Mouse (Mus musculus) kidney, adult 2 months (tissue): ENCODE data around the gene Tpp2. TPM values are rescaled to one million over a fixed set of nuclear protein-coding genes. Genes with fewer than 3 reads are reported as not detected.
A peak's percentile ranks its signal among the peaks of the same experiment; 100 is the strongest.

ENCODE experiments used
- DNase-seq: peaks from one replicate; pipeline ENCODE4 v3.0.0; 2021
- H3K27ac ChIP-seq: fragments of 200-500 bp; 2 replicates; pipeline ENCODE4 v1.5.1; 2012; ENCODE audit warnings: low read depth, low read length, control low read depth, inconsistent platforms; ENCODE audit not compliant: insufficient read depth
- H3K27me3 ChIP-seq: fragments of 200-500 bp; replicated peaks from 2 replicates; pipeline ENCODE4 v1.6.1; 2012; ENCODE audit warnings: mild to moderate bottlenecking, moderate library complexity, low read length, inconsistent platforms; ENCODE audit not compliant: control insufficient read depth, insufficient read depth
- H3K36me3 ChIP-seq: fragments of 200-500 bp; 2 replicates; pipeline ENCODE4 v1.6.1; 2012; ENCODE audit warnings: mild to moderate bottlenecking, moderate library complexity, low read length, inconsistent platforms; ENCODE audit not compliant: control insufficient read depth, insufficient read depth
- H3K4me1 ChIP-seq: fragments of 200-500 bp; 2 replicates; pipeline ENCODE4 v1.6.1; 2011; ENCODE audit warnings: low read length; ENCODE audit not compliant: control insufficient read depth, insufficient read depth
- H3K4me3 ChIP-seq: fragments of 200-500 bp; 2 replicates; pipeline ENCODE4 v1.5.1; 2011; ENCODE audit warnings: mild to moderate bottlenecking, low read depth, low read length, control low read depth; ENCODE audit not compliant: insufficient read depth
- CTCF ChIP-seq: fragments of 200-500 bp; conservative IDR thresholded peaks from 2 replicates; pipeline ENCODE4 v1.5.1; 2011; ENCODE audit warnings: low read depth, mild to moderate bottlenecking, control low read depth, low read length, moderate library complexity, mixed read lengths; ENCODE audit not compliant: insufficient read depth, insufficient read length
- POLR2A ChIP-seq: fragments of 200-500 bp; IDR thresholded peaks from one replicate; pipeline ENCODE4 v1.6.1; 2011; ENCODE audit warnings: low read depth, low read length, control low read depth
- WGBS: fragments of 180-500 bp; shearing (Covaris S2); methylation state at CpG from one replicate; pipeline ENCODE4 v1.1.7; 2018; 5-methylcytosine and 5-hydroxymethylcytosine counted together
- polyA plus RNA-seq: library from polyadenylated mRNA; depleted of rRNA; stranded (reverse); fragments of >200 nt; gene quantifications from 2 replicates; pipeline ENCODE4 v1.2.3, GENCODE M21; 2012

Tpp2 gene
- polyA plus RNA-seq, 1 experiment: 6.5 TPM

DNA sequence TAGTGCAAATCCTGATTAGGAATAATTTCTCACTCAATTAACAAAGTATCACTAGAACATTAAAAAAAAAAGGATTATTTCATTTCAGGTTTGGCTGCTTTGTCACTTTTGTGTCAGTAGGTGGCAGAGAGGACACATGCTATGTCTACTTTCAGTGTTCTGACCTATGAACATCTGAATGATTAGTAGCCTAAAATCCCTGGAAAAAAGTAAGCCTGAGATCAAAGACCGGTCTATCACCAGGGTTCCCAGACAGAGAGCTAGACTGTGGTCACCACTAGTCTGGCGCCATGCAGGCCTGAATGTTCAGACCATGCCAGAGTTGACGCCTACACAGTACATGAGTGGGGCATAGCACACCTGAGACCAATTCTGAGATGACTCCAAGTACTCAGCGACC lies 30.6 kb upstream of the Tpp2 start:
- H3K27me3 ChIP-seq: no peaks in the 10 kb centered on the region
- 0 out of 2 replicates have a peak, but pooled peaks cover 2% of the 10 kb centered on the region for H3K4me1 ChIP-seq
- no peak overlapping the region for H3K4me3 ChIP-seq
- 64% methylated on average over 4 of the region's 4 CpGs for WGBS
- H3K27ac ChIP-seq: no peak overlapping the region
- TF ChIP-seq POLR2A (no peak), CTCF (peak; percentile 32)
- peak; percentile 35 for DNase-seq
- no peaks in the 10 kb centered on the region for H3K36me3 ChIP-seq

- WGBS: 75% methylated on average over 2 of the region's 2 CpGs
- Histone ChIP-seq H3K27ac (no peak overlapping the region), H3K4me3 (no peak overlapping the region), H3K4me1 (no peaks in the 10 kb centered on the region), H3K36me3 (no peaks in the 10 kb centered on the region), H3K27me3 (no peaks in the 10 kb centered on the region)
- no peak for DNase-seq
- TF ChIP-seq CTCF (no peak), POLR2A (no peak)
These were observed 18.0 kb upstream of the Tpp2 start for GRCm38 (mm10) chr1:43915428-43915827.

- TF ChIP-seq CTCF (no peak), POLR2A (no peak)
- Histone ChIP-seq H3K27ac (no peak overlapping the region), H3K36me3 (no peaks in the 10 kb centered on the region), H3K4me1 (no peaks in the 10 kb centered on the region), H3K4me3 (no peak overlapping the region), H3K27me3 (no peaks in the 10 kb centered on the region)
- DNase-seq: no peak
- 61% methylated on average over 2 of the region's 2 CpGs for WGBS
These were observed 16.6 kb upstream of the Tpp2 start for GRCm38 (mm10) chr1:43916854-43917253.

DNA sequence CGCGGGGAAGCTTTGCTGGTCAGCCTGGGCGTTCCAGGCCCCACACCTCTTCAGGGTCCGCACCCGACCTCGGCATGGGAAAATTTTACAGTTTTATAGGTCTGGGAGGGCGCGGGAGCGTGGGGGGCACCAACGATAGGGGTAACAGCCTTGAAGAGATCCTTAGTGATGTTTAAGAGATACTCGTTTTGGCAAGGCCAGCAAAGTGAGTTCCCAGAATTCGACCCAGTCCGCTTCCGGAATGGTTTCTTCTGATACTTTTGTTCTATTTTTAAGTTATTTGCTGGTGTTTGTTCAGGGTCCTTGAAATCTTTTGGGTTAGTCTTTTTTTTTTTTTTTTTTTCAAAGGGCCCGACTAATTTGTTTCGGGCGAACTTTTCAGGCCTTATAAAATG lies 966 bp downstream of the Tpp2 start:
- DNase-seq: no peak
- H3K27me3 ChIP-seq: no peaks in the 10 kb centered on the region
- peak overlapping the region; percentile 70 for H3K27ac ChIP-seq
- H3K36me3 ChIP-seq: no peaks in the 10 kb centered on the region
- H3K4me3 ChIP-seq: peak overlapping the region; percentile 61
- WGBS: under 1% methylated on average over 17 of the region's 17 CpGs
- no peaks in the 10 kb centered on the region; the same call in none of the 2 replicates for H3K4me1 ChIP-seq
- no peak for TF ChIP-seq POLR2A
- TF ChIP-seq CTCF: no peak

GRCm38 (mm10) chr1:43939310-43939709 lies 5.9 kb downstream of the Tpp2 start:
- no peak overlapping the region for H3K27ac ChIP-seq
- H3K4me1 ChIP-seq: no peaks in the 10 kb centered on the region; the same call in none of the 2 replicates
- WGBS: 98% methylated on average over 1 of the region's 1 CpGs
- TF ChIP-seq POLR2A (no peak), CTCF (no peak)
- no peak overlapping the region for H3K4me3 ChIP-seq
- no peak for DNase-seq
- peaks cover 4% of the 10 kb centered on the region for H3K36me3 ChIP-seq
- no peaks in the 10 kb centered on the region for H3K27me3 ChIP-seq

- no peaks in the 10 kb centered on the region for H3K4me1 ChIP-seq
- no peak overlapping the region for H3K27ac ChIP-seq
- 91% methylated on average over 7 of the region's 7 CpGs for WGBS
- H3K27me3 ChIP-seq: no peaks in the 10 kb centered on the region
- H3K36me3 ChIP-seq: peaks cover 4% of the 10 kb centered on the region
- no peak for DNase-seq
- TF ChIP-seq POLR2A (no peak), CTCF (no peak)
- no peak overlapping the region for H3K4me3 ChIP-seq
These were observed 8.2 kb downstream of the Tpp2 start for GRCm38 (mm10) chr1:43941476-43942217.

- DNase-seq: no peak
- 85% methylated on average over 2 of the region's 2 CpGs for WGBS
- no peak overlapping the region for H3K27ac ChIP-seq
- H3K27me3 ChIP-seq: no peaks in the 10 kb centered on the region
- no peaks in the 10 kb centered on the region for H3K4me1 ChIP-seq
- TF ChIP-seq CTCF (no peak), POLR2A (no peak)
- H3K4me3 ChIP-seq: no peak overlapping the region
- H3K36me3 ChIP-seq: peaks cover 4% of the 10 kb centered on the region
These were observed 9.4 kb downstream of the Tpp2 start for GRCm38 (mm10) chr1:43942814-43943213.

DNA sequence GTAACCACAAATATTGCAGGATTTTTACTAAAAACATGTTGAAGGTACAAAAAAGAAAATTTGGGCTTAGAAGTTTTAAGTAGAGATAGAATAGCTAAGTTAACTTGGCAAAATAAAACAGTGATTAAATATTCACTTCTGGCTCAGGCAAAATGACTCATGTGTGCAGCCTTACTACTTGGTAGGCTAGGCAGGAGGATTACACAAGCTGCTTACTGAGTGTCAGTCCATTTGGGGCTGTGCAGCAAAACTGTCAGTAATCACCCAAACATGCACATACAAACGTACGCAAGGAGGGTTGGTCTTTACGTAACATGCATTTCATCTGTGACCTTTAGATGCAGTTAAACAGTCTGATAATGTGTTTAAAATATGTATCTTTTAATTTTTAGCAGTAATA lies 20.2 kb downstream of the Tpp2 start:
- no peak for TF ChIP-seq POLR2A
- no peak for TF ChIP-seq CTCF
- Histone ChIP-seq H3K4me3 (no peak overlapping the region), H3K27me3 (no peaks in the 10 kb centered on the region), H3K27ac (no peak overlapping the region), H3K36me3 (peaks cover 13% of the 10 kb centered on the region), H3K4me1 (no peaks in the 10 kb centered on the region)
- peak; percentile 10 for DNase-seq
- 92% methylated on average over 3 of the region's 3 CpGs for WGBS
